Mouse (Mus musculus) testis, postnatal 10 days (tissue): ENCODE measurements around the gene Cuedc1.

ENCODE experiments used
- DNase-seq: peaks from one replicate; pipeline ENCODE4 v3.0.0; 2021; ENCODE audit warnings: low spot score

Gene Cuedc1

DNA sequence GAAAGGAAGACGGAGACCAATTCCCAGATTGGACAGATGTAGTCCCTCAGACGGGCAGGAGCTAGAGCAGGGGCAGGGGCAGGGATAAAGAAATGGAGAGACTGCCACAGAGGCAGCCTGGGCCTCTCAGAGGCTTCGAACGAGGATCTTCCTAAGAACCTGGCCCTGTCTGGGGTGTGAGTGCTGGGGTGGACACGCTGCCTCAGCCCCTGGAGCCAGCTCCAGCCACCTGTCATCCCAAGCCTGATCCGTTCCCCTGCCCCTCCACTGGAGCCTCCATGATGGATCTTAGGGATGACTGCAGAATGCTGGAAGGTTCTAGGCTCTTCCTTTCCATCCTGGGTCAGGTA, 20.2 kb downstream of the Cuedc1 start:
- no peak for DNase-seq

- peak; percentile 72 for DNase-seq
These were observed 21.2 kb downstream of the Cuedc1 start for GRCm38 (mm10) chr11:88118817-88119642.

DNA sequence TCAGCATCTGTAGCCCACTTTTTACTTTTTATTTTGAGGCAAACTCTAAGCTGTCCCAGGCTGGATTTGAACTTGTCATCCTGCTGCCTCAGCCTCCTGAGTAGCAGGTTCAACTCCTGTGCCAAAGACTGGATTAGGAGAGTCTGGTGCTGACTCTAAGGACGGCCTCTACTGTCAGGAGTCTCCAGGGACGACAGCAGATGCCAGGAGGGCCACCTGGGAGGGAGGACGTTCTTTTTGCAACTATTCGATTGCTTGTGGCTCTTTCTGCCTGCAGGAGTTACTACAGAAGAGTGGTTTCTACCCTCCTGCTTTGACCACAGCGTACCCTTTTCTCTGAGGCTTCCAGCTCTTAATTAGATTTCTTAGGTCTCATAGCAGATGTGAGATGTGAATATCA, 24.7 kb downstream of the Cuedc1 start:
- no peak for DNase-seq

- no peak for DNase-seq
These were observed 25.2 kb downstream of the Cuedc1 start for GRCm38 (mm10) chr11:88123021-88123420.

- DNase-seq = no peak
These were observed 25.9 kb downstream of the Cuedc1 start for GRCm38 (mm10) chr11:88123731-88124130.

GRCm38 (mm10) chr11:88125483-88125882, 27.6 kb downstream of the Cuedc1 start:
- no peak for DNase-seq

DNA sequence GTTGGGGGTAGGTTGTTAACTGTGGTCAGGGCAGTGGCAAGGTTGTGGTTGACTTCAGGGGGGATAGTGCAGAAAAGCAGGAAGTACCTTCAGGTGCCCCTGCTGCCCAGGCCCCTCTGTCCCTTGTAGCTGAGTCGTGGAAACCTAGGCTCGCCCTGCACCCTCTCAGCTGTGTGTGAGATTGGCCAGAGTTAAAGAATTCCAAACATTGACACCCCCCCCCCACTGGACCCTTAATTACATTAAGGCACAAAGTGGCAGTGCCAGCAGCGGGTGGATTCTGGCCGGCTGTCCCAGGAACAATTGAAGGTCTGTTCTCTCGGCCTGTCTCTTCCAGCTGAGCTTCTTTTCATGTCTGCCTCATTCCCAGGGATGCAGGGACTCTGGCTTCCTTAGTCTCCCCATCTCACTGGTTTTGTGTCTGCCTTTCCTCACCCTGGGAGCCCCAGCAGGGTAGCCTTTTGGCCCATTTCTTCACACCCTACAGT, 28.5 kb downstream of the Cuedc1 start:
- DNase-seq = no peak

GRCm38 (mm10) chr11:88128461-88128860, 30.6 kb downstream of the Cuedc1 start:
- no peak for DNase-seq

- no peak for DNase-seq
These were observed 31.4 kb downstream of the Cuedc1 start for GRCm38 (mm10) chr11:88129281-88129680.

DNA sequence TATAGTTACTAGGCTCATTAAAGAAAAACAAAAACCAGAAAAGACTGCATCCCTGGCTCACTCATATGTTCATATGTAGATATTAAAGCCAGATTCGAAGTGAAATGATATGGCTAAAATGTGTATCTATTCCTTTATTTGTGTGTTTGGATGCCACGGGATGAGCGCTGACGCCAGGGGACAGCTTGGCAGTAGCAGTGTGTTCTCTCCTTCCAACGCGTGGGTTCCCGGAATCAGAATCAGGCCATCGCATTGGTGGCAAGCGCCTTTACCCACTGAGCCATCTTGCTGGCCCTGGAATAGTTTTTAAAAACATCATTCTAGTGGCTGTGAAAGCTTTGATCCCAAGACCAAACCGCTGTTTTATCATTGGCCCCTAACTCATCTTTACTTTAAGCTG, 32.1 kb downstream of the Cuedc1 start:
- no peak for DNase-seq

- peak; percentile 68 for DNase-seq
These were observed 34.0 kb downstream of the Cuedc1 start for GRCm38 (mm10) chr11:88131847-88132246.

DNA sequence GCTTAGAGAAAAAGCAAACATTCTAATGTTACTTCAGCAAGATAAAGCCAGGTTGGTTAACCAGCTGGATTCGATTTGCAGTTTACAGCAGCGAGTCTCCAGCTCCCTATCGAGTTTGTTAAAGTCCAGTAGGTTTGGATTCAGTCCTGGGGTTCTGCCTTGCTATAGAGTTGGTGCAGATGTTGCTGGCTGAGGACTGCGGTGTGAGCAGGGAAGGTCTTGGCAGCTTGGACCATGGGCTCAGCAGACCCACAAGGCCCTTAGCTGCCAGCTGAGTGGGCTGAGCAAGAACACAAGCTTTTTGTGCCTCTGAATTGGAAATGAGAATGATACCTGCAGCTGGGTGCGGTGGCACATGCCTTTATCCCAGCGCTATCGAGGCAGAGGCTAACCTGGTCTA, 37.4 kb downstream of the Cuedc1 start:
- DNase-seq = no peak

DNA sequence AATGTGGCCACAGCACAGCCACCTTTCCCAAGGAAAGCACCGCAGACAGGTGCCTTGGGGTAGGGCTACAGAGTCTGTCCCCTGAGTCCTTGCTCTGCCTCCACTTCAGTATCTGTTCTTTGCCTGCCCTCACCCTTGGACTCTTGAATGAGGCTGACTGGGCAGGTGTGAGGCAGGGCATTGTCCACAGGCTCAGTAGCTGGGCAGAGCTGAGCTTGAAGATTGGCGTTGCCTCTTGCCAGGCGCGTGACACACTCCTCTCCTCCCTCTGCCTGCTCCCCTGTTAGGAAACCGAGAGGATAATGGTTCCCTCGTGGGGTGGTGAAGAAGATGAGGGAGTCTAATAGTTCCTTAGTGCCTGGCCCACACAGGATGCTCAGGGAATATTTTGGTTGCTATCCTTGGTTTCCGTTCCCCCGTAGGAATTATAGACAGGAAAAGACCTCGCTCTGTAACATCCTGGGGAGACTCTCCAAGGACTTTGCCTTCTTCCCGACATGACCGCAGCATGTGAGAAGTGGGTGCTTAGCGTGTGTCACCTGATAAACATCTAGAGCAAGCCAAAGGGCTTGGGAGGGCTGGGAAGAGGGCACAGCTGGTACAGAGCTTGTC, 40.1 kb downstream of the Cuedc1 start:
- no peak for DNase-seq

GRCm38 (mm10) chr11:88139256-88139861, 41.5 kb downstream of the Cuedc1 start:
- no peak for DNase-seq

- DNase-seq = no peak
These were observed 42.5 kb downstream of the Cuedc1 start for GRCm38 (mm10) chr11:88140066-88141060.

- no peak for DNase-seq
These were observed 44.5 kb downstream of the Cuedc1 start for GRCm38 (mm10) chr11:88142362-88142761.

- no peak for DNase-seq
These were observed 46.2 kb downstream of the Cuedc1 start for GRCm38 (mm10) chr11:88144100-88144499.

DNA sequence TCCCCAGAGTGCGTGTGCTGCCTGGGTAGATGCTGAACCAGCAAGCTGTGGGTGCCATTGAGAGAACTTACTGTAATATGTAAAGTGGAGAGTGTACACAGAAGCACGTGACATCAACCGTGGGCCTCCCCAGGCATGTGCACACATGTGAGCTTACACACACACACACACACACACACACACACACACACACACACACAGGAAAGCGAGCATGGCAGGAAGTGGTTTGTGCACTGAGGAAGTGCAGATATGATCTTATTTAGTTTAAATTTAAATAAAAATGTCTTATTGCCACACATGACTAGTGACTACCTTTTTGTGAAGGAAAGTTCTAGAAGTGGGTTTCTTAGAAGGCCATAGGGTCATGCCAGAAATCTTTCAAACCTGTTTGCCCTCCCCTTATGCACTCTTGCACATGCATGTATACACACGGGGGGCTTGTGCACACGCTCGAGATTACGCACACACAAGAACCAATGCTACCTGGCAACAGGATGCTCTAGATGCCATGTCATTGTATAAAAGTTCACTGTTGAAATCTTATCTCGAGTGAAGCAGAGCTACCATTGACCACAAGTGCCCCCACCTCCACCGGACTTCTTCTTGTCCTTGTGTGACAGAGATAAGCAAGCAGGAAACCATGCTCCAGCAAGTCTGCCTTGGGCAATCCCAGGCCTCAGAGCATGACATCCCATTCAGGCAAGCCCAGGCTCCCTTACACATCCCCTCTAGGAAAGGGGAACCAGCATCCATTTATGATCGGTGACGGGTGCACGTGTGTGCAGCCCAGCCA, 47.6 kb downstream of the Cuedc1 start:
- DNase-seq = no peak

GRCm38 (mm10) chr11:88146264-88147060, 48.6 kb downstream of the Cuedc1 start:
- DNase-seq = no peak

DNA sequence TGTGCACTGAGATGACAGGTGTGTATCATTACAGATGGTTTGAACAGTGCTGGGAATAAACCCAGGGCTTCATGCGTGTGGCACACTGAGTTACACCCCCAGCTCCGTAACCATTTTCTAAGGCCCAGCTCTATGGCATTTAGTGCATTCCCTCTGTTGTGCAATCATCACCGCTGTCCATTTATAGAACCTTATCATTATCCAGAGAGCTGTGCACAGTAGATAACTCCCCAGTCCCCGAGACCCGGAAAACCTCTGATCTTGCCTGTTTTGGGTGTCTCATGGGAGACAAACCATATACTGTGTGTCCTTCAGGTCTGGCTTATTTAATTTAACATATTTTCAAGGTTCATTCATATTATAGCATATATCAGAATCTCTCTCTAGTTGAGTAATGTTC, 49.5 kb downstream of the Cuedc1 start:
- DNase-seq = no peak
